Mouse (Mus musculus): ENCODE results near the gene Ulk3. TPM values are rescaled to one million over a fixed set of nuclear protein-coding genes. Genes with fewer than 3 reads are reported as not detected.

Ulk3 gene
- polyA plus RNA-seq, 1 experiment: 19.4 TPM

DNA sequence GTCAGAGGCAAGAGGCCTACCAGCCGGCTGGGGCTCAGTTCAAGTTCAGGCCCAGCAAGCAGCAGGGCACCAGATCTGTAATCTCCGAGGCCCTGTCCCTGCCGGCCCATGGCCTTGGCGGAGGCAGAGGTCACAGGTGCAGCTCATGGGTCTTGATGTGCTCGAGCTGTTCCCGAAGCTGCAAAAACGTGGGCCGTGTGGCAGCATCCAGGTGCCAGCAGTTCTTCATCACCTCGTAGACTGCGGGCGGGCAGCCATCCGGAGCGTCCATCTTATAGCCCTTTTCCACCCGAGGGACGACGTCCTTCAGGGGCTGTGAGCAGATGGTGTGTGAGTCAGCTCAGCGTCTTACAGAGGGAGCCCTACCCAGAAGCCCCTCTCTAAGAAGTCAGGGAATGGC lies 37.9 kb downstream of the Ulk3 start:
- no peak overlapping the region for H3K27ac ChIP-seq (ENCODE audit: insufficient read depth, low read length)
- no peak overlapping the region for H3K4me3 ChIP-seq (ENCODE audit: insufficient read depth, low read length)
- no peak for TF ChIP-seq POLR2A (IDR thresholded peaks at IDR 0.05; ENCODE audit: low read depth, low read length)
- no peak for TF ChIP-seq CTCF (IDR thresholded peaks at IDR 0.05; ENCODE audit: borderline replicate concordance, insufficient read depth, low read length)
- H3K4me1 ChIP-seq (ENCODE audit: control insufficient read depth, insufficient read depth, low read length): peaks cover 8% of the 10 kb centered on the region

DNA sequence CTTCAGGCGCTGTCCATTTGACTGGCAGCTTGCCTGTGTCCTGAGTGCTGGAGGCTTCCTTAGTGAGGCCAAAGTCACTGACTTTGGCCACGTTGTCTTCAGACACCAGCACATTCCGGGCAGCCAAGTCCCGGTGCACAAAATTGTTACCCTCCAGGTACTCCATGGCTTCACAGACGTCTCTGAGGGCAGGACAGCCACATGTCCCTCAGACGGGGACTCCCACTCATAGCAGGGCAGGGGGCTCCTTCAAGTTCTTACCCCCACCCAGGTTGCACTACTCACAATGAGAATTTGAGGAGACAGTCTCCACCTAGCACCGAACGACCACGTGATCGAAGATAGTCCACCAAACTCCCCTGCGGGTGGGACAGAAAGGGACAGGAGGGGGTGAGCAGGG lies 38.6 kb downstream of the Ulk3 start:
- H3K4me1 ChIP-seq (ENCODE audit: control insufficient read depth, insufficient read depth, low read length): peaks cover 8% of the 10 kb centered on the region
- no peak overlapping the region for H3K27ac ChIP-seq (ENCODE audit: insufficient read depth, low read length)
- H3K4me3 ChIP-seq (ENCODE audit: insufficient read depth, low read length): no peak overlapping the region
- TF ChIP-seq POLR2A (IDR thresholded peaks at IDR 0.05; ENCODE audit: low read depth, low read length) (no peak), CTCF (IDR thresholded peaks at IDR 0.05; ENCODE audit: borderline replicate concordance, insufficient read depth, low read length) (no peak)

DNA sequence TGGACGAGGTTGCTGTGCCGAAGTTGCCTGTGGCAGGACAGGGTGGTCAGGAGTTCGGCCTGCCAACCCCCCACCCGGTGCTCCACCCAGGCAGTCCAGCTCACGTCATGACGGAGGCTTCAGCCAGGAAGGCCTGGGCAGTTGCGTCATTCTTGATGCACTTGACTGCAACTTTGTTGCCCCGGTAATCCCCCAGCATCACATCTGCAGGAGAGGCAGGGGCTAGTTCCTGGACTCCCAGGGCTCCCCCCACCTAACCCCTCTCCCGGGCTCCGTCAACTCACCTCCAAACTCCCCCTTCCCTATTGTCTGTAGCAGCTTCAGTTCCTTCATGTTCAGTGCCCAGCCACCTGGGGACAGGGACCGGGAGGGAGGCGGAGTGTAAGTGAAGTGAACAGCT lies 39.5 kb downstream of the Ulk3 start:
- peaks cover 8% of the 10 kb centered on the region for H3K4me1 ChIP-seq (ENCODE audit: control insufficient read depth, insufficient read depth, low read length)
- no peak for TF ChIP-seq POLR2A (IDR thresholded peaks at IDR 0.05; ENCODE audit: low read depth, low read length)
- no peak overlapping the region for H3K4me3 ChIP-seq (ENCODE audit: insufficient read depth, low read length)
- H3K27ac ChIP-seq (ENCODE audit: insufficient read depth, low read length): no peak overlapping the region

DNA sequence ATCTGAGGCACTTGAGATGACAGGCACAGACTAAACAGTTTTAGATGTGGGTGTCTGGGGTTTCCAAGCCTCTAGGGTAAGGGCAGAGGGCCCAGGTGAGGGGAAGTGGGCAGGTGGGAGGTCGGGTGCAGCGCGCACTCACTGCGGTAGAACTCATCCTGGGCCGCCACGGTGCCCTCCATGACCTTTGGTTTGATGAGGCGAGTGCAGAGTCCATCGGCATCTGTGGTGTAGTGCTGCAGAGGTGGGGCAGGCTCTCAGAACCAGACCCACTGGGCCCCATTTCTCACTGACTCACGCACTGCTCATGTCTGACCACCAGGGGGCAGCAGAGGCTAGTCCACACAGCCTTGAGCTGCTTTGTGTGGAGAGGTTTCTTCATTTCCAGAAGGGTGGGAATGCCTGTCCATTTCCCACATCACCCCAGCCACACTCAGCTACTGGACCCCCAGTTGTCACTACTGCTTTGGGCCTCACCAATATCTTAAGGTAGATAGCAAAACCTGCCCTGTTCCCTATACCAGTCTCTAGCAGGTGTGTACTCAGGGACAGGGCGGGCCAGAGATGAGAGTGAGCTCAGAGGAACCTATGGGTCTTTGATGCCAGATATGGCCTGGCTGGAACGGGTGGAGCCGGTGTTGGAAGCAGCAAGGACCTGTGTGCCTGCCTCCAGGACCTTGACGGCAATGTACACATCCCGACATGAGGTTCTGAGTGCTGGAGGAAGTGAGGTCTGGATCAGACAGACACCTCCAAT lies 40.0 kb downstream of the Ulk3 start:
- Histone ChIP-seq H3K27ac (ENCODE audit: insufficient read depth, low read length) (no peak overlapping the region), H3K4me1 (ENCODE audit: control insufficient read depth, insufficient read depth, low read length) (peaks cover 12% of the 10 kb centered on the region), H3K4me3 (ENCODE audit: insufficient read depth, low read length) (no peak overlapping the region)
- no peak for TF ChIP-seq POLR2A (IDR thresholded peaks at IDR 0.05; ENCODE audit: low read depth, low read length)
- peak; percentile 94 for TF ChIP-seq CTCF (IDR thresholded peaks at IDR 0.05; ENCODE audit: borderline replicate concordance, insufficient read depth, low read length)

DNA sequence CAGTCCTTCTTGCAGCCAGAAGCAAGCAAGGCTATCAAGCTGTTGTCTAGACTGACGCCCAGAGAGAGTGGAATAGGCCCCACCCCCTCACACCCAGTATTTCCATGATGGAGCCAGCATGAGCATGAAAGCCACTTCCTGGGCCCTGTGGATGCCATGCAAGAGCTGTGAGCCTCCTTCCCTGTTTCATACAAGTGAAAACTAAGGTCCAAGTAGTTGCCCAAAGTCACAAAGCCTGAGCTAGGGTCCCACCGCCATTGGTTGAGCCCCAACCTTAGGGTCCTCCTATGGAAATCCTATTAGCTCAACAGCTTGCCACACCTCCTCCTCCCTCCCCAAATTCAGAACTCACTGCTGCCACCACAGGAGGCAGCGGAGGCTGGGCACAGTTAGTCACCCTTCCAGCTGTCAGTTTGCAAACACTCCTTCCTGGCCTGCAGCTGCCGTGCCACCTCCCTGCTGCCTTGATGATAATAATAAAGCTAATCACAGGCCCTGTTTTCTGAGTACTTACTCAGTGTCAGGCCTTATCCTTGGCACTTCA lies 44.3 kb downstream of the Ulk3 start:
- TF ChIP-seq POLR2A (IDR thresholded peaks at IDR 0.05; ENCODE audit: low read depth, low read length) (no peak), CTCF (IDR thresholded peaks at IDR 0.05; ENCODE audit: borderline replicate concordance, insufficient read depth, low read length) (no peak)
- Histone ChIP-seq H3K27ac (ENCODE audit: insufficient read depth, low read length) (no peak overlapping the region), H3K4me3 (ENCODE audit: insufficient read depth, low read length) (no peak overlapping the region), H3K4me1 (ENCODE audit: control insufficient read depth, insufficient read depth, low read length) (peaks cover 26% of the 10 kb centered on the region)

DNA sequence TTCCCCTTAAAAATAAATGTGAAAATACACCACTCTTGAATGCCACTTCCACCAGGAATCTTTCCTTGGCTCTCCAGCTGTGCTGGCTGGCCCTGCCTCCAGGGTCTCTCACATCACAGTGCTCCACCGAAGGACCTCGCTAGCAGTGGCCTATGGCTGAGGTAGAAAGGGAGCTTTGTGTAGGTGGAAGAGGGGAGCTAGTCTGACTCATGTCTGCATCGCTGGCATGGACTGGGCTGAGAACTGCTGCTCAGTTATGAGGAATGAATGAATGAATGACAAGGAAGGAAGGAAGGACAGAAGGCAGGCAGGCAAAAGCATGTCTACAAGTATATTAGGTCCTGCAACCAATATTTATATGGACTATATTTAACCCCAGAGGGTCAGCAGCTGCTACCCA lies 48.0 kb downstream of the Ulk3 start:
- H3K4me1 ChIP-seq (ENCODE audit: control insufficient read depth, insufficient read depth, low read length): peaks cover 51% of the 10 kb centered on the region
- TF ChIP-seq POLR2A (IDR thresholded peaks at IDR 0.05; ENCODE audit: low read depth, low read length): no peak
- TF ChIP-seq CTCF (IDR thresholded peaks at IDR 0.05; ENCODE audit: borderline replicate concordance, insufficient read depth, low read length): no peak

DNA sequence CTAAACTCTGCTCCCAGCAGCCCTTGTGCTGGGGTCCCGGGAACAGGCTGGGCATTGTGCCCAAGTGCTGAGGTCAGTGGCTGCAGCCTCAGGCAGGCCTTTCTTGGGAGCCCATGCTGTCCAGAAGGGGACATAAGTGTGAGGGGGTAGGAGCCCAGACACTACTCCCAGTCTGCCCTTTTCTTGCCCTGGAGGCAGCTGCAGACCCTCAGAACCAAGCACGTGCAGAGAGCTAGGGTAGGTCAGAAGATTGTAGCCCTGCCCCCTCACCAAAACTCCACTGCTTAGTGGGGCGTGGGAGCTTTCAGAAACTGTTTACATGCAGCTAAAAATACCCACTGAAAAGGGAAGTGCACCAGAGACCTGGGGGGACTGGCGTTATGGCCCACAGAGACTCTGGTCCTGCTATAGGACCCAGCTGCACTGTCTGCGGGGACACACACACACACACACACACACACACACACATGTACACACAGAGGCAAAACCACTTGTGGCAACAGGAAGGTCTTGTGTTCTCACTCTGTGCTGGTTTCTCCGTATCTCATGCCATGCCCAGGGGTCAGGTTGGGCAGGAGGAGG lies 48.6 kb downstream of the Ulk3 start:
- Histone ChIP-seq H3K4me3 (ENCODE audit: insufficient read depth, low read length) (no peak overlapping the region), H3K4me1 (ENCODE audit: control insufficient read depth, insufficient read depth, low read length) (peaks cover 51% of the 10 kb centered on the region), H3K27ac (ENCODE audit: insufficient read depth, low read length) (peak overlapping the region; percentile 68)
- TF ChIP-seq POLR2A (IDR thresholded peaks at IDR 0.05; ENCODE audit: low read depth, low read length) (no peak), CTCF (IDR thresholded peaks at IDR 0.05; ENCODE audit: borderline replicate concordance, insufficient read depth, low read length) (no peak)

More for the DNA sequence above, 48.0 kb downstream of the Ulk3 start:
- Histone ChIP-seq H3K27ac (ENCODE audit: insufficient read depth, low read length) (peak overlapping the region; percentile 68), H3K4me3 (ENCODE audit: insufficient read depth, low read length) (no peak overlapping the region)

DNA sequence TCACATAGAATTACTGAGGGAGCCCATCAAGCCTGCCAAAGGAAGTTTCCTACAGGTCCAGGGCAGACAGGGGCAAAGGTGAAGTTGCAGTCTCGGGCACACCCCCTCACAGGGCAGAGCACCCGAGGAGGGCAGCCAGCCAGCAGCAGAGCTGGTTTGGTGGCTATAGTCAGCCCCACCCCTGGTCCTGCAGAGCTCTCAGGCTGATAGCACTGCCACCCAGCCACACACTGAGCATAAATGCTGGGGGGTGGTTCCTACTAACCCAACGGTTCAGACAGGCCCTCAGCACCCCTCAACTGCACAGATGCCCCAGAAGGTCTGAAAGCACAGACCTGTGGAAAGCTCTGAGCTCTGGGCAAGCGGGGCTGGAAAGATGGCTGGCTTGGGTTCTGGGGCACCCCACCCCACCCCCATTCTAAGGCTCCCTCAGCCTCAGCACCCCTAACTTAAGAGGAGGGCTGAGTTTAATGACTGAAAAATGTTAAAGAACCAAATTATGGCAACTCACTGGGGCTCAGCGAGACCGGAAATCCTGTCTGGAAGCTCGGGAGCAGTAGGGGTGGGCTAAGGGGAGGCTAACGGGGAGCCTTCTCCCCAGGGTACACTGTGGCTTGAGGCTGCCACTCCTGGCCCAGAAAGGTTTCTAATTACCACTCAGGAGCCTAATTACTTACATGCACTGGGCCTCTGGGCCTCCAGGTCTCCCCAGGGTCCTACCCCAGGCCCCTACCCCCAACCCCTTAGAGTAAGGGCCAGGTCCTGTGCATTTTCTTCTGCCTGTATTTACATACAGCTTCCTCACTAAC lies 49.6 kb downstream of the Ulk3 start:
- peaks cover 54% of the 10 kb centered on the region for H3K4me1 ChIP-seq (ENCODE audit: control insufficient read depth, insufficient read depth, low read length)
- no peak overlapping the region for H3K4me3 ChIP-seq (ENCODE audit: insufficient read depth, low read length)
- H3K27ac ChIP-seq (ENCODE audit: insufficient read depth, low read length): peak overlapping the region; percentile 68; the same call in 1 of the 2 replicates
- TF ChIP-seq POLR2A (IDR thresholded peaks at IDR 0.05; ENCODE audit: low read depth, low read length) (no peak), CTCF (IDR thresholded peaks at IDR 0.05; ENCODE audit: borderline replicate concordance, insufficient read depth, low read length) (no peak)

DNA sequence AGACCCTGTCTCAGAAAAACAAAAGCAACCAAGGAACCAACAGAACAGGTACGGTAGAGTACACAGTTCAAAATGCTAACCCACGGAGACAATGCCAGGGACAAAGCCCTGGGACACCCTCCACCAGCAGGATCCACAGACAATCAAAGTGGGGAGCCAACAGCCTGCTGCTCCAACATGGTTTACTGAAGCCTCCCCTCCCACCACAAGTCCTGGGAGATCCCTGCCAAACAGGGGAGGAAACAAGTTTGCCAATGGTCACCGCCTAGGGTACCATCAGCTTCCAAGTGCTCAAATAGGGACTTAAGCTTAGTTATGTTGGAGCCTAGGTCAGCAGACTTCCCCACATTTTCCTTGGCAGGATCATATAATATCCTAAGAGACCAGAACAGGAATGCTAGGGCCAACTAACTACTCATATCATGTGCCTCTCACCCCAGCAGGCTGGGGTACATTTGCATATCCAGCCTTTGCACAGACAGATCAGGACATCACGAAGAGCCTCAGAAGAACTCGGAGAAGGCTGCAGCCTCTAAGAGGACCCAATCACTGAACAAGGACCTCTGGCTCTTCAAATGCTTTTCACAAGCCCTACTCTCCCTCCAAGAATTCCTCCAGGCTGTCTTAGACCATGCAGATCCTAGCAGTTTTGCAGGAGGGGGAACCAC lies 50.5 kb downstream of the Ulk3 start:
- no peak for TF ChIP-seq CTCF (IDR thresholded peaks at IDR 0.05; ENCODE audit: borderline replicate concordance, insufficient read depth, low read length)
- TF ChIP-seq POLR2A (IDR thresholded peaks at IDR 0.05; ENCODE audit: low read depth, low read length): no peak
- Histone ChIP-seq H3K4me1 (ENCODE audit: control insufficient read depth, insufficient read depth, low read length) (peaks cover 49% of the 10 kb centered on the region), H3K27ac (ENCODE audit: insufficient read depth, low read length) (peak overlapping the region; percentile 26), H3K4me3 (ENCODE audit: insufficient read depth, low read length) (no peak overlapping the region)
